Mouse (Mus musculus) C2C12 (cell line): ENCODE data around the gene Olfr1532-ps1.

Experiments used
- CTCF ChIP-seq: IDR thresholded peaks from one replicate; pipeline ENCODE4 v1.5.1; 2011; ENCODE audit not compliant: control insufficient read depth, insufficient read depth, insufficient read length
- MAX ChIP-seq: IDR thresholded peaks from one replicate; pipeline ENCODE4 v1.6.1; 2011; ENCODE audit warnings: mild to moderate bottlenecking, control low read depth
- MYOD1 ChIP-seq: IDR thresholded peaks from one replicate; pipeline ENCODE4 v1.6.1; 2011; ENCODE audit warnings: low read depth; ENCODE audit not compliant: control insufficient read depth, insufficient read length
- USF1 ChIP-seq: IDR thresholded peaks from one replicate; pipeline ENCODE4 v1.6.1; 2011; ENCODE audit warnings: low read depth, mild to moderate bottlenecking, control low read depth, moderate library complexity

DNA sequence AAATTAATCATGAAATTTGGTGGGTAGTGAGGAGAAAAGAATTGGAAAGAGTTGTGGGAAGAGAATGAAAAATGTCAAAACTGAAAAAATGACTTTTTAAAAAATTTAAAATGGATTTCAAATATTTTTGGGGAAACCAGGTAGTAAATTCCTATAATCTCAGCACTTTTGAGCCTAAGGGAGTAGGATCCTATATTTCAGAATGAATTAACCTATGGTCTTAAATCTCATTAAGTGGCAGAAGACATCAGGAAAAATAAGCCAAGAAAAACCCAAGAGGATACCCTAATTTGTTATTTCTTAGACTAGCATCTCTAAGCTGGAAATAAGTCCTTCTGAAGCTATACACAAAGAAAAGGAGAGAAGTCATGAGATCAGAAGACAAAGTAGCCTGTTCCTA, 44.9 kb upstream of the Olfr1532-ps1 start, which contains the start of gene Olfr704:
- TF ChIP-seq CTCF (no peak), MAX (no peak), MYOD1 (no peak), USF1 (no peak)
